Mouse (Mus musculus) lung, adult 2 months (tissue): ENCODE results near the gene Ces2c. TPM values are rescaled to one million over a fixed set of nuclear protein-coding genes. Genes with fewer than 3 reads are reported as not detected.
"Not testable (repeated sequence)": the region's sequence is repeated elsewhere in the genome, so short reads cannot be mapped to it uniquely, and the experiment has no call there.

Experiments
- DNase-seq: peaks from one replicate; pipeline ENCODE4 v3.0.0; 2022
- H3K4me1 ChIP-seq: fragments of 200-500 bp; 2 replicates; pipeline ENCODE4 v1.6.1; 2011; ENCODE audit warnings: low read length; ENCODE audit not compliant: control insufficient read depth, insufficient read depth
- H3K4me3 ChIP-seq: fragments of 200-500 bp; replicated peaks from 2 replicates; pipeline ENCODE3; 2011; ENCODE audit warnings: low read depth, mild to moderate bottlenecking, control low read depth, low read length; ENCODE audit errors: extremely low read depth
- CTCF ChIP-seq: fragments of 200-500 bp; IDR thresholded peaks from 2 replicates; pipeline ENCODE4 v1.5.1; 2011; ENCODE audit warnings: mild to moderate bottlenecking, low read length, control low read depth; ENCODE audit not compliant: insufficient read depth
- POLR2A ChIP-seq: fragments of 200-500 bp; IDR thresholded peaks from 2 replicates; pipeline ENCODE4 v1.6.1; 2011; ENCODE audit warnings: low read depth, mild to moderate bottlenecking, control low read depth, low read length, borderline replicate concordance; ENCODE audit errors: extremely low read depth
- WGBS: fragments of 180-500 bp; shearing (Covaris S2); methylation state at CpG from one replicate; pipeline ENCODE4 v1.1.7; 2018; 5-methylcytosine and 5-hydroxymethylcytosine counted together
- polyA plus RNA-seq: library from polyadenylated mRNA; depleted of rRNA; stranded (reverse); fragments of >200 nt; gene quantifications from 2 replicates; pipeline ENCODE4 v1.2.3, GENCODE M21; 2012; rRNA removed

Gene Ces2c
- polyA plus RNA-seq, 1 experiment: 0.30 TPM

DNA sequence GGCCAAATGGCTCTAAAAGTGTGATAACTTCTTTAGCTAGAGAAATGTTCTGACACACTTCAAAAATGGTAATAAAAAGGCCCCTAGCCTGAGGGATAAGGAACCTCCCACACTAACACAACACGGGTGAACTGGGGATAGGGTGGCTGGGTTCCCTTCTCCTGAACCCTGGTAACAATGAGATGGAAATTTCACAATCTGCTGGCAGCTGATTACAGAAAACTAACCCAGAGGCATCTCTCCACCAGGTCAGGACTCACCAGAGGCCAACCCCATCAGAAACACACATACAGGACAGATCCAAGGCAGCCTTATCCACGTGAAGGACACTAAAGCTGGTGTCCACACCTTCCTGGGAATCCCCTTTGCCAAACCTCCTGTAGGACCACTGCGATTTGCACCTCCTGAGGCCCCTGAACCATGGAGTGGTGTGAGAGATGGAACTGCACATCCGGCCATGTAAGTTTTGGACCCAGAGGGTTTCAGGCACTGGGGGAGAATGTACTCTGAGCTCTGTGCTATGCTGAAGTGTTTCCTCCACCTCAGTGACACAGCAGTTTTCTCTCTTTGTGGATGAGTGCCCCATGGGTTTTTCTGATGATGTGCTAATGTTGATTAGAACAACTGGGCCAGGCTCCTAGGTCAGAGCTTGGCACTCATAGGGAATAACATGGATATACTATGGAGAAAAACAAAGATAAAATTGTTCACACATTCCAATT, 1.0 kb downstream of the Ces2c start:
- TF ChIP-seq CTCF (no peak), POLR2A (no peak)
- no peak for DNase-seq
- no peaks in the 10 kb centered on the region for H3K4me1 ChIP-seq
- H3K4me3 ChIP-seq: no peak overlapping the region
- 64% methylated on average over 4 of the region's 4 CpGs for WGBS

DNA sequence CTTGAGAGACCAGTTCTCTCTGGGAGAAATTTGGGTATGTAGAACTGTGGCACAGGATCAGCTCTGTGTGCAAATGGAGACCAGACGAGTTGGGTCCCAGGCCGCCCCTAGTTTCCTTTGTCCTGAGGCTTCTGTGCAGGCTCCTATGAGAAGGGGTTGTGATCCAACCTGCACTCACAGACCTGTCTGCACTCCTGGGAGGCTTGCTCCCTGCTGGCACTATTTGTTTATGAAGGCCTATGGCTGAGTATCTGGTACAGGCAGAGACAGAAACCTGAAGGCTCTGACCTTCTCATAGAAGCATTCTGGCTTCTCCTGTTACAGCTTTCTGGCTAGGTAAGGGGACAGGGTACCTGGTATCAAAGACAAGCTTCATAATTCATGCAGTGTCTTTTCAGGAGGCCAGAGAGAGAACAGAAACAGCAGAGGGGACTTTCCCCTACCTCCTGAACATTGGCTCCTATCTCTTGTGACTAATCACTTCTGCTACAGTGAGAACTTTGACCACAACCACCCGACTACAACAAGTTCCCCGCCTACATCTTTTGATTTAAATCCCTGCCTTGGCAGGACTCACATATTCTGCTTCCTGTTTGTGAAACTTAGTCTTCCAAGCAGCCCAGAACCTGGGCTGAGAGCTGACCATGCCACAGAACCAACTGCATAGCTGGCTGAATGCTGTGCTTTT, 20.1 kb downstream of the Ces2c start:
- not testable (repeated sequence) for DNase-seq, H3K4me3 ChIP-seq, H3K4me1 ChIP-seq
- WGBS: no CpG with 5 or more reads among the region's 4 CpGs

DNA sequence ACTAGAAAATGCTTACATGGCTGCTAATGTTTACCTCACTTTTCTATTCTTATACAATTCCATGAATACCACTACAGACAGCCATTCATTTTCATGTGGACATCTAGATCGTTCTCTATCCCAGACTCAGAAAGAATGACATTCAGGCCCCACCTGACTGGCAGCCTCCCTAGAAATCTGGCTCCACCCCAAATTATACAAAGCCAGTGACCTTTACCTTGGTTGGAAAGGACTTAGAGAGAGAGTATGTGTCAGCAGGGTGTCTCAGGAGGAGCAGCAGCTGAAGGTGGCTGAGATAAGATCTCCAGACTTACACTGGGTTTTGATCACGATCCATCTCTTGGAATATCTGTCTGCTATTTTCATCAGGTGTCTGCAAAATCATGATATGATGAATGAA, 22.0 kb downstream of the Ces2c start:
- not testable (repeated sequence) for DNase-seq
- no CpG with 5 or more reads among the region's 2 CpGs for WGBS

GRCm38 (mm10) chr8:104886223-104886926, 39.5 kb downstream of the Ces2c start:
- DNase-seq, H3K4me3 ChIP-seq, H3K4me1 ChIP-seq: not testable (repeated sequence)
- no CpG with 5 or more reads among the region's 4 CpGs for WGBS

More for the DNA sequence above, 22.0 kb downstream of the Ces2c start:
- H3K4me3 ChIP-seq, H3K4me1 ChIP-seq: not testable (repeated sequence)

DNA sequence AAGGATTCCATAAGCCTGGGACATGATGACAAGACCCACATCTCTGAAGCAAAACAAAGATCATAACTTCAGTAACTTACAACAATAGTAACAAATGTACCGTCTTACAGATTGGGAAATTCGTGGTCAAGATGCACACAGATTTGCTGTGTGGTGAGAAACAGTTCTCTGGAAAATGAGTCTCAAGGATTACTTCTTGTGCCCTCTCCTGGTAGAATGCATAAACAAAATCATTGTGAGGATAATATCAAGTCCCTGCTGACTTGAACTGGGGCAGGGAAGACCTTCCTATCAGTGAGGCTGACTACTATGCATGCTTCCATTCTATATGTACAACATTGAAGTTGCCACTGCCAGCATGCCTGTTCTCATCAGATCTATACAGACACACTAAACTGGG, 54.9 kb downstream of the Ces2c start:
- WGBS: 59% methylated on average over 2 of the region's 2 CpGs
- H3K4me1 ChIP-seq: no peaks in the 10 kb centered on the region
- DNase-seq: no peak
- TF ChIP-seq CTCF (no peak), POLR2A (no peak)
- no peak overlapping the region for H3K4me3 ChIP-seq

Other genes with a start within 250 kb of the Ces2c start
- 9.6 and 16.2 TPM in 2 replicates for gene Cdh16, start 222.7 kb upstream of the Ces2c start, polyA plus RNA-seq
- gene Rrad, start 215.7 kb upstream of the Ces2c start, polyA plus RNA-seq: 10.9 and 19.5 TPM in 2 replicates
- gene Ciao2b, start 205.1 kb upstream of the Ces2c start, polyA plus RNA-seq: 34.7 and 35.3 TPM in 2 replicates
- 0.14 and 0.55 TPM in 2 replicates for gene Ces2a, start 113.1 kb upstream of the Ces2c start, polyA plus RNA-seq
- 1.9 and 2.0 TPM in 2 replicates for gene Ces2b, start 15.5 kb upstream of the Ces2c start, polyA plus RNA-seq
- gene Ces2e, start 79.2 kb downstream of the Ces2c start, polyA plus RNA-seq: 3.3 and 4.8 TPM in 2 replicates
- gene Ces2f, start 100.3 kb downstream of the Ces2c start, polyA plus RNA-seq: 5.1 TPM in 1 of 2 replicates, not detected in the other
- 13.9 and 23.2 TPM in 2 replicates for gene Ces2g, start 114.7 kb downstream of the Ces2c start, polyA plus RNA-seq
- gene Ces2h, start 153.8 kb downstream of the Ces2c start, polyA plus RNA-seq: not detected in 2 replicates
- 0.18 and 0.69 TPM in 2 replicates for gene Ces3a, start 201.5 kb downstream of the Ces2c start, polyA plus RNA-seq
- 0.17 and 0.24 TPM in 2 replicates for gene Ces3b, start 236.7 kb downstream of the Ces2c start, polyA plus RNA-seq